Mouse (Mus musculus) G1E (cell line): ENCODE measurements around the gene Tmem50b.
A peak's percentile ranks its signal among the peaks of the same experiment; 100 is the strongest.

Experiments
- CTCF ChIP-seq: IDR thresholded peaks from 2 replicates; pipeline ENCODE4 v1.5.1; 2012; ENCODE audit warnings: low read depth, low read length, inconsistent platforms, mixed read lengths
- GATA1 ChIP-seq: IDR thresholded peaks from 2 replicates; pipeline ENCODE4 v1.6.1; 2012; ENCODE audit warnings: borderline replicate concordance, low read length, inconsistent platforms, mixed read lengths

DNA sequence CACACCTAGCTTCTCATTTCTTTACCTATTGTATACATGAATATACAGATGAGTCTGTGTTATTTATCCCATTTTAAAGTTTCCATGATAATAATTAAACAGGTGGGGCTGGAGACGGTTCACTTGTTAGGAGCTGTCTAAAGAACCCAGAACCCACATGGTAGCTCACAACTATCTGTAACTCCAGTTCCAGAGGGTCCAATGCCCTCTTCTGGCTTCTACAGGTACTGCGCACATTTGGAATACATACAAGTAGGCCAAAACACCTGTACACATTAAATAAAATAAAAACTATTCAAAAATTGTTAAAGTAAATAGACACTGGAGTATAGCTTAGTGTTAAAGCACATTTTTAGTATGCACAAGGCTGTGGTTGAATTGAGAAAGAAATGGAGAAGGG, 15.3 kb downstream of the Tmem50b start:
- TF ChIP-seq CTCF (0 out of 2 replicates have a peak, but pooled peaks have one; percentile 18), GATA1 (no peak)
